Mouse (Mus musculus) myocyte (in vitro differentiated cells): ENCODE results near the gene Pacsin1. TPM values are rescaled to one million over a fixed set of nuclear protein-coding genes. Genes with fewer than 3 reads are reported as not detected.
A peak's percentile ranks its signal among the peaks of the same experiment; 100 is the strongest.

Experiments
- H3K27me3 ChIP-seq: one replicate; pipeline ENCODE4 v1.6.1; 2011; ENCODE audit not compliant: control insufficient read depth, insufficient read depth, insufficient read length
- H3K36me3 ChIP-seq: one replicate; pipeline ENCODE4 v1.6.1; 2011; ENCODE audit not compliant: control insufficient read depth, insufficient read depth
- H3K4me2 ChIP-seq: one replicate; pipeline ENCODE4 v1.6.1; 2011; ENCODE audit warnings: low read depth, control low read depth
- H3K4me3 ChIP-seq: one replicate; pipeline ENCODE4 v1.5.1; 2011; ENCODE audit warnings: mild to moderate bottlenecking, control low read depth, moderate library complexity
- H3K79me2 ChIP-seq: one replicate; pipeline ENCODE4 v1.6.1; 2011; ENCODE audit not compliant: control insufficient read depth, insufficient read depth
- H3ac ChIP-seq: one replicate; pipeline ENCODE4 v1.6.1; 2011; ENCODE audit not compliant: control insufficient read depth, insufficient read length
- CEBPB ChIP-seq: IDR thresholded peaks from 2 replicates; pipeline ENCODE4 v1.6.1; 2011; ENCODE audit warnings: mild to moderate bottlenecking, moderate library complexity; ENCODE audit not compliant: poor library complexity, insufficient read depth, severe bottlenecking
- E2F4 ChIP-seq: IDR thresholded peaks from one replicate; pipeline ENCODE4 v1.6.1; 2011; ENCODE audit warnings: mild to moderate bottlenecking, control low read depth, moderate library complexity; ENCODE audit not compliant: insufficient read depth
- MAX ChIP-seq: IDR thresholded peaks from one replicate; pipeline ENCODE4 v1.6.1; 2011; ENCODE audit warnings: low read depth, mild to moderate bottlenecking, control low read depth
- MYOD1 ChIP-seq, 3 experiments: IDR thresholded peaks; one replicate each; pipeline ENCODE4 v1.6.1; 2011; ENCODE audit warnings: control low read depth in 2 of 3, low read depth in 2 of 3, mild to moderate bottlenecking in 2 of 3, moderate library complexity in 1 of 3; ENCODE audit not compliant: insufficient read length in 2 of 3, control insufficient read depth in 1 of 3
- MYOG ChIP-seq, 3 experiments: IDR thresholded peaks; one replicate each; pipeline ENCODE4 v1.6.1; 2011; ENCODE audit warnings: control low read depth in 2 of 3, low read depth in 2 of 3, mild to moderate bottlenecking in 2 of 3; ENCODE audit not compliant: insufficient read length in 2 of 3, control insufficient read depth in 1 of 3, insufficient read depth in 1 of 3
- POLR2A ChIP-seq: IDR thresholded peaks from one replicate; pipeline ENCODE4 v1.6.1; 2011; ENCODE audit warnings: low read depth, mild to moderate bottlenecking, control low read depth, moderate library complexity; ENCODE audit not compliant: insufficient read length
- POLR2AphosphoS2 ChIP-seq: IDR thresholded peaks from one replicate; pipeline ENCODE4 v1.6.1; 2011; ENCODE audit warnings: low read depth, control low read depth; ENCODE audit not compliant: insufficient read length
- REST ChIP-seq: IDR thresholded peaks from one replicate; pipeline ENCODE4 v1.6.1; 2011; ENCODE audit warnings: mild to moderate bottlenecking, control low read depth, moderate library complexity; ENCODE audit not compliant: insufficient read depth, insufficient read length
- SRF ChIP-seq: IDR thresholded peaks from one replicate; pipeline ENCODE4 v1.6.1; 2011; ENCODE audit warnings: low read depth; ENCODE audit not compliant: control insufficient read depth, insufficient read length
- TCF12 ChIP-seq: IDR thresholded peaks from one replicate; pipeline ENCODE4 v1.6.1; 2011; ENCODE audit warnings: mild to moderate bottlenecking, control low read depth; ENCODE audit not compliant: poor library complexity, insufficient read depth, severe bottlenecking
- TCF3 ChIP-seq: IDR thresholded peaks from one replicate; pipeline ENCODE4 v1.6.1; 2011; ENCODE audit warnings: low read depth, control low read depth; ENCODE audit not compliant: insufficient read length
- USF1 ChIP-seq: IDR thresholded peaks from one replicate; pipeline ENCODE4 v1.6.1; 2011; ENCODE audit warnings: low read depth, mild to moderate bottlenecking, control low read depth, moderate library complexity
- polyA plus RNA-seq: library from polyadenylated mRNA; unstranded; fragments of >200 nt; fragmentation: generic; extraction: Trizol; gene quantifications from one replicate; pipeline ENCODE4 v1.2.1, GENCODE M21; 2012; ENCODE audit warnings: missing spikeins

Pacsin1 gene
- polyA plus RNA-seq, 1 experiment, result 3.0 TPM

DNA sequence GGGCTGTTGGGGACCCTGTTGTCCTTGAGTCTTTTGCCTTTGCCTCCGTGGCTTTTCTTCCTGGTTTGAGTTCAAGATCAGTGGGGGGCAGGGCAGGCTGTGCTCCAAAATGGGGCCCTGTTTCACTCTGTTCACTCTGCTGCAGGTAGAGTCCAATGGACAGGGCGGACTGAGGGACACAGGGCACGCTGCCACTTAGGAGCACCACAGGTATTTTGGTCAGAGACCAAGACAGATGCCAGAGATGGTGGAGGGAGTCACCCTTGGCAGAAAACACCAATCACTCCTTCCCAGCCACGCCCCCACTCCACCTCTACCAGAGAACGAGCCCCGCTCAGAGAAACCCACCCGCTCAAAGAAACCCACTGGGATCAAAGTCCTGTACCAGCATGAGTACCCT, 9.5 kb upstream of the Pacsin1 start:
- TF ChIP-seq MYOD1 (IDR thresholded peaks at IDR 0.05; ENCODE audit: control insufficient read depth in 1 of 3, insufficient read length in 2 of 3, low read depth in 2 of 3) (no peak), TCF12 (no peak), POLR2A (no peak), SRF (no peak), E2F4 (no peak), MAX (no peak), TCF3 (no peak), MYOG (IDR thresholded peaks at IDR 0.05; ENCODE audit: control insufficient read depth in 1 of 3, insufficient read depth in 1 of 3, insufficient read length in 2 of 3, low read depth in 2 of 3) (no peak)
- Histone ChIP-seq H3ac (no peak overlapping the region), H3K4me3 (no peak overlapping the region), H3K27me3 (peaks cover 4% of the 10 kb centered on the region), H3K36me3 (no peaks in the 10 kb centered on the region), H3K79me2 (no peaks in the 10 kb centered on the region), H3K4me2 (no peak overlapping the region)

DNA sequence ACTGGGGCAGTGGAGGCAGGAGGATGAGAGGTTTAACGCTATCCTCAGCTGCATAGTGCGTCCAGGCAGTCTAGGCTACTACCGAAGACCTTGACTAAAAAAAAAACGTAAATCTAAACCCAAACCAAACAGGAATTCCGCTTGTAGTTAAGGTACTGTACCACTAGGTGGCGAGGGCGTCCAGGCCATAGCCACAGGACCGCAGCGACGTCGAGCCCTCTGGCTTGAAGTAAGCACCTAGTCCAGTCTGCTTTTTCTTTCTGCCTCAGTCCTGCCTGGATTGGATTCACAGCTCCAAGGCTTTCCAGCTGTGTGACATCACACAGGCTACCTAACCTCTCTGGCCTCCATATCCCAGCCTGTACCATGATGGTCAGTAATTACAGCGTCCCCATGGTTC, 5.1 kb upstream of the Pacsin1 start:
- no peak for TF ChIP-seq POLR2AphosphoS2
- TF ChIP-seq USF1, result no peak
- no peak for TF ChIP-seq E2F4
- TF ChIP-seq MYOG (IDR thresholded peaks at IDR 0.05; ENCODE audit: control insufficient read depth in 1 of 3, insufficient read depth in 1 of 3, insufficient read length in 2 of 3, low read depth in 2 of 3), result no peak
- TF ChIP-seq CEBPB, result no peak
- TF ChIP-seq POLR2A, result no peak
- no peak for TF ChIP-seq TCF12
- no peak for TF ChIP-seq MAX
- TF ChIP-seq REST, result no peak
- TF ChIP-seq SRF, result no peak
- no peak for TF ChIP-seq TCF3
- TF ChIP-seq MYOD1 (IDR thresholded peaks at IDR 0.05; ENCODE audit: control insufficient read depth in 1 of 3, insufficient read length in 2 of 3, low read depth in 2 of 3), result no peak
- no peaks in the 10 kb centered on the region for H3K36me3 ChIP-seq
- H3K4me2 ChIP-seq, result no peak overlapping the region
- H3K27me3 ChIP-seq, result peaks cover 11% of the 10 kb centered on the region
- no peak overlapping the region for H3K4me3 ChIP-seq
- no peaks in the 10 kb centered on the region for H3K79me2 ChIP-seq
- no peak overlapping the region for H3ac ChIP-seq

DNA sequence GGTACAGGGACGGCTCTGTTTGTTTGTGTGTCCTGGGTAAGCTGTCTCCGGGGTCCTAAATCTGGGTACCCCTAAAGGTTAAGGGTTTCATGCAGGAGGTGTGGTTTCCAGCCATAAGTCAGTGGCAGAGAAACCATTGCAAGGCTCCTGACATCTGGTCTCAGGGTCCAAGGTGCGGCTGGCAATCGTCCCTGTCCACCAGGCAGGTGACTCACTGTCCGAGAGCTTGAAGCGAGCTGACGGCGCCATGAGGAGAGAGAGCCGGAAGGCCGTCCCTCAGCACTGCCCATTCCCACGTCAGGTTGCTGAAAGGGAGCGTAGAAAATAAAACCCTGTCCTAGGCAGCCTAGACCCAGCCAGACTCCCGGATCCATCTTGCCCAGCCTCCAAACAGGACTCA, 4.7 kb upstream of the Pacsin1 start:
- Histone ChIP-seq H3K79me2 (no peaks in the 10 kb centered on the region), H3K27me3 (peaks cover 15% of the 10 kb centered on the region), H3ac (no peak overlapping the region), H3K36me3 (no peaks in the 10 kb centered on the region), H3K4me3 (no peak overlapping the region), H3K4me2 (no peak overlapping the region)
- TF ChIP-seq MYOD1 (IDR thresholded peaks at IDR 0.05; ENCODE audit: control insufficient read depth in 1 of 3, insufficient read length in 2 of 3, low read depth in 2 of 3), result no peak
- no peak for TF ChIP-seq USF1
- no peak for TF ChIP-seq SRF
- no peak for TF ChIP-seq POLR2AphosphoS2
- TF ChIP-seq REST, result no peak
- no peak for TF ChIP-seq POLR2A
- no peak for TF ChIP-seq MYOG (IDR thresholded peaks at IDR 0.05; ENCODE audit: control insufficient read depth in 1 of 3, insufficient read depth in 1 of 3, insufficient read length in 2 of 3, low read depth in 2 of 3)
- no peak for TF ChIP-seq TCF3
- TF ChIP-seq CEBPB, result no peak

GRCm38 (mm10) chr17:27652046-27652790, 3.1 kb upstream of the Pacsin1 start:
- TF ChIP-seq CEBPB (no peak), POLR2A (no peak), MYOD1 (IDR thresholded peaks at IDR 0.05; ENCODE audit: control insufficient read depth in 1 of 3, insufficient read length in 2 of 3, low read depth in 2 of 3) (no peak), REST (no peak), USF1 (no peak), E2F4 (no peak), TCF12 (no peak), TCF3 (no peak), SRF (no peak), POLR2AphosphoS2 (no peak), MAX (no peak), MYOG (IDR thresholded peaks at IDR 0.05; ENCODE audit: control insufficient read depth in 1 of 3, insufficient read depth in 1 of 3, insufficient read length in 2 of 3, low read depth in 2 of 3) (no peak)
- Histone ChIP-seq H3ac (no peak overlapping the region), H3K79me2 (no peaks in the 10 kb centered on the region), H3K4me3 (no peak overlapping the region), H3K27me3 (peaks cover 19% of the 10 kb centered on the region), H3K36me3 (no peaks in the 10 kb centered on the region), H3K4me2 (no peak overlapping the region)

- H3K79me2 ChIP-seq, result no peaks in the 10 kb centered on the region
- H3K27me3 ChIP-seq, result peaks cover 18% of the 10 kb centered on the region
- TF ChIP-seq MYOD1 (IDR thresholded peaks at IDR 0.05; ENCODE audit: control insufficient read depth in 1 of 3, insufficient read length in 2 of 3, low read depth in 2 of 3) (peak in 1 of 3 experiments; percentile 67), MYOG (IDR thresholded peaks at IDR 0.05; ENCODE audit: control insufficient read depth in 1 of 3, insufficient read depth in 1 of 3, insufficient read length in 2 of 3, low read depth in 2 of 3) (peak in 2 of 3 experiments; percentile 2 to 52), E2F4 (no peak)
- H3K36me3 ChIP-seq, result no peaks in the 10 kb centered on the region
- no peak overlapping the region for H3K4me3 ChIP-seq
- H3ac ChIP-seq, result no peak overlapping the region
- no peak overlapping the region for H3K4me2 ChIP-seq
These were observed 1.9 kb upstream of the Pacsin1 start for GRCm38 (mm10) chr17:27653253-27653959.
